Mouse (Mus musculus) liver, postnatal 0 days (tissue): ENCODE data around the gene Satb2. TPM values are rescaled to one million over a fixed set of nuclear protein-coding genes. Genes with fewer than 3 reads are reported as not detected.

Experiments used
- ATAC-seq: fragments of 200-750 bp; cut with Nextera tagmentation; 2 replicates; pipeline ENCODE4 v1.8.0; 2017; ENCODE audit warnings: mild to moderate bottlenecking, moderate library complexity
- DNase-seq: peaks from one replicate; pipeline ENCODE4 v3.0.0-alpha.2; 2016
- H3K27ac ChIP-seq: fragments of 300-500 bp; sonication (generic); 2 replicates; pipeline ENCODE4 v1.5.1; 2014; ENCODE audit warnings: antibody characterized with exemption, moderate library complexity, mild to moderate bottlenecking, low read depth
- H3K27me3 ChIP-seq: fragments of 300-500 bp; sonication (generic); 2 replicates; pipeline ENCODE4 v1.6.1; 2014; ENCODE audit warnings: low read length, control low read depth, mixed read lengths; ENCODE audit not compliant: insufficient read depth
- H3K36me3 ChIP-seq: fragments of 300-500 bp; sonication (generic); replicated peaks from 2 replicates; pipeline ENCODE4 v1.6.1; 2014; ENCODE audit warnings: mild to moderate bottlenecking, control low read depth, low read length, moderate library complexity, mixed read lengths; ENCODE audit not compliant: insufficient read depth
- H3K4me1 ChIP-seq: fragments of 300-500 bp; sonication (generic); 2 replicates; pipeline ENCODE4 v1.6.1; 2014; ENCODE audit warnings: antibody characterized with exemption, mild to moderate bottlenecking, control low read depth; ENCODE audit not compliant: insufficient read depth
- H3K4me2 ChIP-seq: fragments of 300-500 bp; sonication (generic); 2 replicates; pipeline ENCODE4 v1.6.1; 2014; ENCODE audit warnings: low read depth, mild to moderate bottlenecking, low read length, moderate library complexity, mixed read lengths
- H3K4me3 ChIP-seq: fragments of 300-500 bp; sonication (generic); 2 replicates; pipeline ENCODE4 v1.5.1; 2014; ENCODE audit warnings: low read depth, low read length
- H3K9ac ChIP-seq: fragments of 300-500 bp; sonication (generic); replicated peaks from 2 replicates; pipeline ENCODE4 v1.6.1; 2014; ENCODE audit warnings: mild to moderate bottlenecking, moderate library complexity
- H3K9me3 ChIP-seq: fragments of 300-500 bp; sonication (generic); 2 replicates; pipeline ENCODE4 v1.6.1; 2016; ENCODE audit warnings: mild to moderate bottlenecking, control low read depth, low read length, mixed read lengths
- CTCF ChIP-seq: sonication (generic); IDR thresholded peaks from 2 replicates; pipeline ENCODE4 v1.5.1; 2016; ENCODE audit warnings: antibody characterized with exemption, low read depth
- EP300 ChIP-seq: IDR thresholded peaks from 2 replicates; pipeline ENCODE4 v1.6.1; 2016; ENCODE audit warnings: antibody characterized with exemption, low read depth, mild to moderate bottlenecking
- WGBS: fragments of 180-500 bp; shearing (Covaris S2); extraction: QIAGEN DNeasy Blood & Tissue Kit; methylation state at CpG from one replicate; pipeline ENCODE4 v1.1.7; 2014; ENCODE audit not compliant: insufficient replicate concordance; 5-methylcytosine and 5-hydroxymethylcytosine counted together
- polyA plus RNA-seq: library from polyadenylated mRNA; unstranded; fragments of >200 nt; fragmentation: Nextera tagmentation; extraction: Ambion mirVana; gene quantifications from 2 replicates; pipeline ENCODE4 v1.2.1, GENCODE M21; 2015

The Satb2 gene
- polyA plus RNA-seq, 1 experiment from 2014 or later, result 0.11 TPM

- Histone ChIP-seq H3K27me3 (peaks cover 62% of the 10 kb centered on the region), H3K36me3 (no peaks in the 10 kb centered on the region), H3K4me1 (no peaks in the 10 kb centered on the region; the same call in 1 of the 2 replicates), H3K27ac (no peak overlapping the region), H3K4me3 (no peak overlapping the region), H3K9ac (no peak overlapping the region), H3K4me2 (no peak overlapping the region), H3K9me3 (no peaks in the 10 kb centered on the region)
- 24% methylated on average over 14 of the region's 14 CpGs for WGBS
- DNase-seq (no peak), ATAC-seq (no peak)
- TF ChIP-seq EP300 (no peak), CTCF (no peak)
Observed at GRCm38 (mm10) chr1:56984483-56984810, 6.0 kb upstream of the Satb2 start.

- DNase-seq (no peak), ATAC-seq (no peak)
- H3K4me2 ChIP-seq, result no peak overlapping the region
- 9% methylated on average over 25 of the region's 25 CpGs for WGBS
- no peaks in the 10 kb centered on the region for H3K9me3 ChIP-seq
- H3K9ac ChIP-seq, result no peak overlapping the region
- H3K4me3 ChIP-seq, result no peak overlapping the region
- TF ChIP-seq CTCF (no peak), EP300 (no peak)
- peaks cover 64% of the 10 kb centered on the region for H3K27me3 ChIP-seq
- no peak overlapping the region for H3K27ac ChIP-seq
- H3K4me1 ChIP-seq, result no peaks in the 10 kb centered on the region; the same call in 1 of the 2 replicates
- H3K36me3 ChIP-seq, result no peaks in the 10 kb centered on the region
Observed at GRCm38 (mm10) chr1:56983771-56984482, 5.5 kb upstream of the Satb2 start.

GRCm38 (mm10) chr1:56983100-56983590 lies 4.7 kb upstream of the Satb2 start:
- no peaks in the 10 kb centered on the region for H3K36me3 ChIP-seq
- no peaks in the 10 kb centered on the region for H3K9me3 ChIP-seq
- no peak overlapping the region for H3K27ac ChIP-seq
- H3K27me3 ChIP-seq, result peaks cover 68% of the 10 kb centered on the region
- ATAC-seq, result no peak
- TF ChIP-seq CTCF, result no peak
- no peak for TF ChIP-seq EP300
- H3K4me2 ChIP-seq, result no peak overlapping the region
- no peaks in the 10 kb centered on the region; the same call in 1 of the 2 replicates for H3K4me1 ChIP-seq
- WGBS, result 11% methylated on average over 8 of the region's 8 CpGs
- DNase-seq, result no peak
- H3K9ac ChIP-seq, result no peak overlapping the region
- no peak overlapping the region for H3K4me3 ChIP-seq

GRCm38 (mm10) chr1:56982631-56983030 lies 4.2 kb upstream of the Satb2 start:
- Histone ChIP-seq H3K9ac (no peak overlapping the region), H3K4me2 (no peak overlapping the region), H3K4me3 (no peak overlapping the region), H3K4me1 (no peaks in the 10 kb centered on the region; the same call in 1 of the 2 replicates), H3K27ac (no peak overlapping the region), H3K27me3 (peaks cover 73% of the 10 kb centered on the region), H3K36me3 (no peaks in the 10 kb centered on the region), H3K9me3 (no peaks in the 10 kb centered on the region)
- DNase-seq (no peak), ATAC-seq (no peak)
- no peak for TF ChIP-seq CTCF
- TF ChIP-seq EP300, result no peak
- 9% methylated on average over 8 of the region's 8 CpGs for WGBS

GRCm38 (mm10) chr1:56981947-56982555 lies 3.6 kb upstream of the Satb2 start:
- ATAC-seq, result no peak
- DNase-seq, result no peak
- TF ChIP-seq EP300, result no peak
- no peak for TF ChIP-seq CTCF
- Histone ChIP-seq H3K27me3 (peaks cover 78% of the 10 kb centered on the region), H3K9ac (no peak overlapping the region), H3K4me2 (no peak overlapping the region), H3K27ac (no peak overlapping the region), H3K36me3 (no peaks in the 10 kb centered on the region), H3K4me1 (peaks cover 2% of the 10 kb centered on the region; the same call in 1 of the 2 replicates), H3K4me3 (no peak overlapping the region), H3K9me3 (no peaks in the 10 kb centered on the region)
- 3% methylated on average over 11 of the region's 11 CpGs for WGBS

- Histone ChIP-seq H3K4me1 (peaks cover 4% of the 10 kb centered on the region; the same call in 1 of the 2 replicates), H3K36me3 (no peaks in the 10 kb centered on the region), H3K27me3 (peaks cover 82% of the 10 kb centered on the region), H3K9ac (no peak overlapping the region), H3K4me2 (no peak overlapping the region), H3K9me3 (no peaks in the 10 kb centered on the region), H3K27ac (no peak overlapping the region), H3K4me3 (no peak overlapping the region)
- no peak for ATAC-seq
- no peak for TF ChIP-seq CTCF
- TF ChIP-seq EP300, result no peak
- DNase-seq, result no peak
- WGBS, result 0% methylated on average over 1 of the region's 1 CpGs
Observed at GRCm38 (mm10) chr1:56981508-56981907, 3.1 kb upstream of the Satb2 start.
